Mouse (Mus musculus): ENCODE measurements around the gene Flt3.
A peak's percentile ranks its signal among the peaks of the same experiment; 100 is the strongest.

Gene Flt3

GRCm38 (mm10) chr5:147354161-147354780 lies 46.0 kb downstream of the Flt3 start:
- DNase-seq (ENCODE audit: low spot score in 2 of 2), result peak; percentile 70 to 72

DNA sequence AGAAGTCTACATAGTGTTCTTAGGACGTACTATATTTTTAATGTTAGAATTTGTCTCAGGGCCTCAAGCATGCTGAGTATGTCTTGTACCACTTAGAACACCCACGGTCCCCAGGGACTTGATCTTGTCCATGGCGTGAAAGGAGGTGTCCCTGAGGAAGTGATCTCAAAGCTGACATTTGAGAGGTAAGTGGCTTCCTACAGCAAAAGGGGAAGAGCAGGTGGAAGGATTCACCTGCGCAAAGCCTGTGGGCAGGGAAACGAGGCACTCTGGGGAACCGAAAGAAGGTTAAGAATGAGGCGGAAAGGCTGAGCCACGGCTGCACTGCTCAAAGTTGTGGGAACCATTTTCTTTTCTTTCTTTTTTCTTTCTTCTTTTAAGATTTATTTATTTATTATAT lies 48.4 kb downstream of the Flt3 start:
- DNase-seq (ENCODE audit: low spot score in 2 of 2), result no peak

DNA sequence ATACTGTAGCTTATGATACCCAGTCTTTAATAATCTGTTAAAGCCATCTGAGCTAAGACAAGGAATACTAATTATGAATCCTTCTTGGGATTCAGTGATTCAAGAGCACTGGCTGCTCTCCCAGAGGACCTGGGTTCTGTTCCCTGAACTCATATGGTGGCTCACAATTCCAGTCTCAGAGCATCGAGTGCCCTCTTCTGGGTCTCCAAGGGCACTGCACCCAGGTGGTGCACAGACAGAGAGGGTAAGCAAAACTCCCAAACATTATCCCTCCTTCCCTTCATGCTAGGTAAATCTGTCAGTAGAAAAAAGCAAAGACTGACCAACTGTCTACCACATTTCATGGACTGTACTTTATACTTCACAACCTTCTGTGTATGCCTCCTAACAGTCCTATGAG lies 54.3 kb downstream of the Flt3 start:
- no peak for DNase-seq (ENCODE audit: low spot score in 2 of 2)

GRCm38 (mm10) chr5:147343904-147344303 lies 56.4 kb downstream of the Flt3 start:
- DNase-seq (ENCODE audit: low spot score in 2 of 2), result no peak

DNA sequence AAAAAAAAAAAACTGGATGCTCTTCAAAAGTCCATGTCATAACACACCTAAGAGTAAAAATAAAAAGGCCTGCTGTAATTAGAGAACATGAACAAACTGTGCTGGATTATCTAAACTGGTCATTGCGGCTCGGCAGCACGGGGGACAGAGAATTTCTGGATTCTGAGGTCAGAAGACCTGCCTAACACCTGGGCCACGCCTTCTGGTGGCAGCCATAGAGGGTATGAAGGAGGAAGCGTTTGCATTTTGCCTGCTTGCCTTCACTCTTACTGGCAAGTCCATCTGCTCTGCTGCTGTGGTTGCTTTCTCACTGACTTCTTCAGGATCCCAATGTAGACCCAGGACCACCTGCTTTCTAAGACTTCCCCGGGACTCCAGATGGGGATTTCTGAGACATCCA lies 57.4 kb downstream of the Flt3 start:
- DNase-seq (ENCODE audit: low spot score in 2 of 2), result no peak

- DNase-seq (ENCODE audit: low spot score in 2 of 2), result no peak
Measured at GRCm38 (mm10) chr5:147340741-147341414, 59.4 kb downstream of the Flt3 start.

DNA sequence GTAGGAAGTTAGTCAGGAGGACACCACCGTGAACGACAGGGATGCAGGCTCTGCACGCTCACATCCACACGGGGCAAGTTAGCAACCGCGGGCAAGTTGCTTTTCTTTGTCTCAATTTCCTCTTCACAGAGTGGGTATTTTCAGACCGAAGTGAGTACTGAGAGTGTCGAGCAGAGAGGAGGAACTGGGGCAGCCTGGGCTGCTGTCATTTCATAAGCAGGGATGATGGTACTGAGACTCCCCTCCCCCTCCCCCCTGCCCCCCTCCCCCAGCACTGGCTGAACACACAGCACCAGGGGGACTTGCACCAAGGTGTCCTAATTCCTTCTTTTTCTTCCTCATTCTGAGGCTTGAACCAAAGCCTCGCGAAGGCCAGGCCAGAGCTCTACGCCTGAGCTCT lies 60.7 kb downstream of the Flt3 start:
- DNase-seq (ENCODE audit: low spot score in 2 of 2), result no peak

DNA sequence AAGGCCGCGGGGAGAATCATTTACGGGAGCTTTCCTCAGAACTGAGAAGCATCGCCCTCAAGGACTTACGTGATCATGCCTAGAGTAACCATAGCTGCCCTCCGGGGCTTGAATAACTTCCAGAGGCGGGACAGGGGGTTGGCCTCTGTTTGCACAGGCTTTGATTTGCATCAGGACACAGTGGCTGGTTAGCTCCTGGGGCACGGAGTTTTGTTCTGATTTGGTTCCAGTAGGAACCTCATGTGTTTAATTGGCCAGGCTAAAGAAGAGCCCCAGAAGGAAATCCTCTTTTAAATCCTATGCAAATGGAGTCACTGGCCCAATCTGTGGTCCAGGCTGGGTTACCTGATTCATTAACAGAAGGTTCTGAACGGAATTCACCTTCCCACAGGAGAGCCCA lies 61.3 kb downstream of the Flt3 start:
- no peak for DNase-seq (ENCODE audit: low spot score in 2 of 2)

DNA sequence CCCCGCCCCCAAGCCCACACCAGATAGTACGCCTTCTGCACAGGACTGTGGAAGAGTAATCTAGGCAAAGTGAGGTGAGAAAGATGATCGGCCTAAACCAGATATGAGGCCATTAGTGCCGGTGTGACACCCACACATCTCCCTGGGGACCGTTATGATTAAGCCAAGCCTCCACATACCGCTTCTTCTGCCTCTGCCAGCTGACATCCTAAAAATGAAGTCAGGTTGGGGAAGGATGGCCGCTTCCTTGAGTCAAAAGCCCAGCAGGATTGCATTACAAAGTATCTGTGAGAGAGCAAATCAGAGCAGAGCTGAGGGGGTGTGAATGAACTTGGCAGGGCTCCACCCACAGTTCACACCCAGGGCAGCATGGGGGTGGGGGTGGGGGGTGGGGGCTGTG lies 67.6 kb downstream of the Flt3 start:
- no peak for DNase-seq (ENCODE audit: low spot score in 2 of 2)

GRCm38 (mm10) chr5:147331547-147331946 lies 68.7 kb downstream of the Flt3 start:
- peak; percentile 24 to 35 for DNase-seq (ENCODE audit: low spot score in 2 of 2)

GRCm38 (mm10) chr5:147329946-147330345 lies 70.3 kb downstream of the Flt3 start:
- DNase-seq (ENCODE audit: low spot score in 2 of 2), result no peak

- no peak for DNase-seq (ENCODE audit: low spot score in 2 of 2)
Measured at GRCm38 (mm10) chr5:147327636-147328035, 72.7 kb downstream of the Flt3 start.

DNA sequence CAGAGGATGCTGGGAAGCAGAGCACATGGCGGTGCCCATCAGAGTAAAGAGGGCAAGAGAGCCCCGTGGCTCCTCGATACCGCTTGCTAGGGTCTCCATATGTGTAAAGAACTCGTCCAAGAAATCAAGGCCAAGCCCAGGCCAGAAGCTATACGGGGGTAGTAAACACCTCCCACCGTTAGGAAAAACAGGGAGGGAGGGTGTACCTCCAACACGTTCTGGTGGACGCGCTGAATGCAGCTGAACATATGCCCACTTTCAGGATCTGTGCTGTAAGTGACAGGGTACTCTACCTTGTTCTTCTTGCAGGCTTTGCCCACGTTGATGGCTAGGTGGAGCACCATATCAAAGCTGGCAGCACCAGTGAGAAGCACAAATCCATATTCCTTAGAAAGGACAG lies 74.4 kb downstream of the Flt3 start:
- no peak for DNase-seq (ENCODE audit: low spot score in 2 of 2)

DNA sequence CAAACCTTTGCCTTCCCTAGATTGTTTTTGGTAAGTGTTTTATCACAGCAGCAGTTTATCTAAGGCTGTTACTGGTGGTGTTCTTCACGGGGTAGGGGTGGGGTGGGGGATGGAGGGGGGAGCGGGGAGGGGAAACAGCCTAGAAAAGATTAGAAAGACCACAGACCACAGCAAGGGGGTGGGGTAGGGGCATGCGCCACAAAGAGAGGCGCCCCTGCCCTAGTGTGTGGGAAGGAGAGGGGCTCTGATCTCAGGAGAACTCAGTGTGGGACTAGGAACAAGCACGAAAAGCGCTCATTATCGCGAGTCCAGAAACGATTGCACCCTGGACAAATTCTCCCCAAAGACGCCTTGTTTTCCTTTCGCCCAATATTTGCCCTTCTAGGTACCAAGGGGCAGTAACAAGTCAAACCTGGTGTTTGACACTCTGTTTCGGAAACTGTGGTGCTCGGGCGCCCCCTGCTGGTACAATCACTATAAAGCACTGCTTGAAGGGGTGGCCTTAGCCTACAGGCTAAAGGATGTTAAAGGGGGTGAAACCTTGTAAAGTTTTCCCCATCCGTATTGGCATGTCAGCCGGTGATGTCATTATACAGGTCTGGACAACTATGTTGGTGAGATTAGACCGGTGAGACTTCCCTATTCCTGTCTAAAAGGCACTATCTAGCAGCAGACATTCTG lies 76.9 kb downstream of the Flt3 start:
- DNase-seq (ENCODE audit: low spot score in 2 of 2), result peak; percentile 56 to 59

DNA sequence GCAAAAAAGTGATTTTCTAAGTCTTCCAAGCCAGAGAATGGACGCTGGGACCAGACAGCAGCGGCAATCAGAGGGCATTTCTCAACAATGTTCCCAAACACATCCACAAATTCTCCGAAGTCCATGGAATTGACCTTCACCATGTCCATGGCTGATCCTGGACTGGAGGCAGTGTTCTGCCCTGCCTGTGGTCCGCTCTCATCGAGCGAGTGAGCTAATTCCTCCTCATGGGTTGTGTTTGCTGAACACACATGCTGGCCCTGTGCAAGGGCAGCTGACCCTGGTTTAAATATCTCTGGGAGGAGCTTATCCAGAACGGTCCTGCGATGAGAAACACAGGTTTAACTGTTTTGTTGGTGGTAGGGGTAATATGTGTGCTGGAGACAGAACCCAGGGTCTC lies 78.1 kb downstream of the Flt3 start, which contains the start of gene Urad:
Urad (minus strand) TSS at position 258 of the 400 bp plus-strand sequence.
- DNase-seq (ENCODE audit: low spot score in 2 of 2), result no peak

DNA sequence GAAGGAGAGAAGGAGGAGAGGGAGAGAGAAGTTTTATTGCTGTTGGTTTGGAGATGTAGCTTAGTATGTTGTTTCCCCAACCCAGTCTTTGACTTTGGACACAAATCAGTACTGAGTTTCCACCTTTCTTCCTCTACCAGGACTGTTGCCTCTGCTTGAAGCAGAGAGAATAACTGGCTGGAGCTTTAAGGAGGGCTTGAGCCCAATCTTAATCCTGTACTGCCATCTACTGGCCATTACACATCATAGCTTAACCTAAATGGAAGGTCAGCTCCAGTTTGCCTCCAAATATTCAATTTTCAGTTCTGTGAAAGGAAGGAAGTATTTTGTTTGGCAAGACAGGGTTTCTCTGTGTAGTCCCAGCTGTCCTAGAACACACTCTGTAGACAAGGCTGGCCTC lies 80.6 kb downstream of the Flt3 start:
- DNase-seq (ENCODE audit: low spot score in 2 of 2), result no peak

- no peak for DNase-seq (ENCODE audit: low spot score in 2 of 2)
Measured at GRCm38 (mm10) chr5:147317991-147318390, 82.3 kb downstream of the Flt3 start.

DNA sequence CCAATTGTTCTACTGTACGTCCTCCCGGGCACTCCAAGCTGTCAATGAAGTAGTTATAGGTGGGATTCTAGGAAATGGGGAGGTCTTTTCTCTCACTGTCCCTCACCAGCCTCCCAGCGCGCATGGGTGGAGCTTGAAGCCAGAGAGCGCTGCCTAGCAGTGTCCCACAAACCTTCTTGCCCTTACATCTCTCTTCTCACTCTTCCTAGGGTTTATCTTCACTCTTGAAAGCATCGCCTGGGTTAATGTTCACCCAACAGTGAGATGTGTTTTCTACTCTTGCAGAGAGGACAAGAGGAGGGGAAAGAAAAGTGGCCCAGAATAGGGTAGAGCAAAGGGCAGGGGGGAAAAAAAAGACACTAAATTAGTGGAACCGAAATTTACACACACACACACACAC lies 83.0 kb downstream of the Flt3 start:
- no peak for DNase-seq (ENCODE audit: low spot score in 2 of 2)

DNA sequence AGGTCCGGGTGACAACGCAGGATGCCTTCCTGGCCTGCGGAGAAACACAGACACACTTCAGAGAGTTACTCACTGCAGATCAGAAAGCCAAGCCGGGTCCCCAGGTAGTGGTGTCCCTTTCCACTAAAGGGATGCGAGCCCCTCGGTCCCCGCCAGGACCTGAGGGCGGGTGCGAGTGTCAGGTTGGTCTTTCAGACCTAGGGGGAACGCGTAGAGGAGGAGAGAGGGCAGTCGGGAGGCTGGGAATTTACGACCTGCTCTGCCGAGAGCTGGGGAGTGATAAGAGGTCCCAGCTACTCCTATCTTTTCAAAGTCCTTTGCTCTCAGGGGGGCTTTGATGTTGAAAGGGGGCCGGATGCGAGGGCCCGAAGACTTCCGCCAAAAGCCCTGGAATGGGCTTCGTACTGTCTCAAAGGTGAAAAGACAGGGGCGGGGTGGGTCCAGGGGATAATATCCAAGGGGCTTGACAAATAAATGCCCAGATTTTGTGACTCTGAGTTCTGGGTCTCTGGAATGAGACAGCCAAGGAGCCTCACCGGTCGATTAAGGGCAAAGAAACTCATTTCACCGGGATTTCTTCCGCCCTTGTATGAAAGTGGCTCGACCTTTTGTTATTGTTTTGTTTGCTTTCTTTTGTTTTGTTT lies 84.7 kb downstream of the Flt3 start:
- DNase-seq (ENCODE audit: low spot score in 2 of 2), result no peak

DNA sequence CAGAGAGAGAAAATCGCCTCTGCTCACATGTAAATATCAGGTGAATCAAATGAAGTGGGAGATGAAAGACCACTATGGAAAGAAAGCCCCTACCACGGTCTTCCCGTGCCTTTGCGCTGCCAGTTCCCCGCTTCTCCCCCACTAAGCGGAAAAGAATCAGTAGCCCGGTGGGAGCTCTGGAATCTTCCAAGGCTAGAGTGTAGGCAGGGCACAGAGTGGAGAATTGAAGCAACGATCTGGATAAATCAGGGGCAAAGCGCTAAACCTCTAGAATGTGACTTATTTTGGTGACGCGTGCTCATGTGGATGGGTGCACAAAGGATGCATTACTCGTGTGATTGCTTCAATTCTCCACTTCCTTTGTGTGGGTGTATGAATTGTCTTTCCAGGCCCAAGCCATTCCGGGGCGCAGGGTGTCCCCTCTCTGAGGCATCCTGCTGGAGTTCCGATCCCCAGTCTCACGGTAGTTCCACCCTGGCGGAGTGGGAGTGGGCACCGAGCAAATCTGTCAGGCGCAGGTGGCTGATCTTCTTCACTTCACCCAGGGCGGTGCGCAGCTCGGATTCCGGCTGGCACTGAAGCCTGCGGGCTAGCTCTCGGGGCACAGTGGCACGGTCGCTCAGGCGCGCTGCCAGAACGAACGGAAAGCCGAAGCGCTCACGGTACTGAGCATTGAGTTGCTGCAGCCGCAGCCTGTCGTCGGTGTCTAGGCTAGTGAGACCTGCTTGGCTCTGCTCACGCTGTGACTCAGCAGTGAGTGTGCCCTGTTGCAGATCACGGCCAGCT lies 85.5 kb downstream of the Flt3 start:
- no peak for DNase-seq (ENCODE audit: low spot score in 2 of 2)

- no peak for DNase-seq (ENCODE audit: low spot score in 2 of 2)
Measured at GRCm38 (mm10) chr5:147312830-147313685, 87.2 kb downstream of the Flt3 start.

Data from frontal cortex, postnatal 36 days (tissue).